Mouse (Mus musculus) heart, embryonic 13.5 days (tissue): ENCODE measurements around the gene Hfe2. TPM values are rescaled to one million over a fixed set of nuclear protein-coding genes. Genes with fewer than 3 reads are reported as not detected.

Source experiments
- ATAC-seq: fragments of 200-750 bp; cut with Nextera tagmentation; 2 replicates; pipeline ENCODE4 v1.8.0; 2017; ENCODE audit warnings: moderate TSS enrichment; ENCODE audit not compliant: insufficient number of reproducible peaks, low FRiP score, low TSS enrichment; ENCODE audit errors: extremely low read depth
- H3K27ac ChIP-seq: fragments of 300-500 bp; sonication (generic); replicated peaks from 2 replicates; pipeline ENCODE4 v1.5.1; 2015; ENCODE audit warnings: moderate library complexity, mild to moderate bottlenecking, inconsistent platforms
- H3K27me3 ChIP-seq: fragments of 300-500 bp; sonication (generic); replicated peaks from 2 replicates; pipeline ENCODE4 v1.6.1; 2015; ENCODE audit warnings: mild to moderate bottlenecking, inconsistent platforms
- H3K36me3 ChIP-seq: fragments of 300-500 bp; sonication (generic); 2 replicates; pipeline ENCODE4 v1.6.1; 2015; ENCODE audit warnings: mild to moderate bottlenecking, inconsistent platforms
- H3K4me1 ChIP-seq: fragments of 300-500 bp; sonication (generic); 2 replicates; pipeline ENCODE4 v1.6.1; 2015; ENCODE audit warnings: inconsistent platforms
- H3K4me2 ChIP-seq: fragments of 300-500 bp; sonication (generic); 2 replicates; pipeline ENCODE4 v1.6.1; 2015; ENCODE audit warnings: inconsistent platforms, mild to moderate bottlenecking, moderate library complexity
- H3K4me3 ChIP-seq: fragments of 300-500 bp; sonication (generic); 2 replicates; pipeline ENCODE4 v1.5.1; 2015; ENCODE audit warnings: moderate library complexity, mild to moderate bottlenecking, inconsistent platforms
- H3K9ac ChIP-seq: fragments of 300-500 bp; sonication (generic); 2 replicates; pipeline ENCODE4 v1.6.1; 2015; ENCODE audit warnings: inconsistent platforms, mild to moderate bottlenecking, moderate library complexity
- H3K9me3 ChIP-seq: fragments of 300-500 bp; sonication (generic); 2 replicates; pipeline ENCODE4 v1.6.1; 2016; ENCODE audit warnings: inconsistent platforms
- WGBS: fragments of 180-500 bp; shearing (Covaris S2); methylation state at CpG from one replicate; pipeline ENCODE4 v1.1.7; 2015; ENCODE audit warnings: mixed read lengths; 5-methylcytosine and 5-hydroxymethylcytosine counted together
- polyA plus RNA-seq: library from polyadenylated mRNA; unstranded; fragments of >200 nt; fragmentation: Nextera tagmentation; extraction: Ambion mirVana; gene quantifications from 2 replicates; pipeline ENCODE4 v1.2.1, GENCODE M21; 2015

Gene Hfe2
- polyA plus RNA-seq, 1 experiment from 2014 or later, result 7.4 TPM

DNA sequence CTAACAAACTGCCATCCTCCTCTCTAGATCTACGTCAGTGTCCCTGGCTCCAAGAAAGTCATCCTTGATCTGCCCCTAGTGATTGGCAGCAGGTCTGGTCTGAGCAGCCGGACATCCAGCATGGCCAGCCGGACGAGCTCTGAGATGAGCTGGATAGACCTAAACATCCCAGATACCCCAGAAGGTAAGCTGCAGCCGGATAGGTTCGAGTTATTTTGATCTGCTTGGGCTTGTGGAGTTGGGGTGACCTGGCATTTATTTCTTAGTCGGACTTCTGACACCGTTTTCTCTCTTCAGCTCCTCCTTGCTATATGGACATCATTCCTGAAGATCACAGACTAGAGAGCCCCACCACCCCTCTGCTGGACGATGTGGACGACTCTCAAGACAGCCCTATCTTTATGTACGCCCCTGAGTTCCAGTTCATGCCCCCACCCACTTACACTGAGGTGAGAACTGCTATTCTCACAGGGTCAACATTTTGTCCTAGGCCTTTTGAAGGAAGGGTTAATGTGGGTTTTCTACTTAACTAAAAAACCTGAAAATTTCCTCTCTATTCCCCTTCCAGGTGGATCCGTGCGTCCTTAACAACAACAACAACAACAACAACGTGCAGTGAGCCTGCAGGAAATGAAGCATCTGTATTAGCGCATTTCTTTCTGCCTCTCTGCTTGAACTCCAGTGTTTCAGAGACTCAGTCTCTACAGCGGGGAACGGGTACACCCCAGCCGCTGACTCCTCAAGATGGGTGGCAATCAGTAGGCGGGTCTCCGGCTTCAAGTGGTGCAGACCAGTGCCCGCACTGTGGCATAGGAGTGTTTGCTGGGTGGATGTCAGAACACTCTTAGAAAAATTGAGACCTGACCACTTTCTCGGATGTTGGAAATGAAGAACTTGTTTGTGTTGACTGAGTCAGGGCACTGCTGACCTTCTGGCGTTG is 35.2 kb downstream of the Hfe2 start:
- peak overlapping the region; percentile 99 for H3K27ac ChIP-seq
- no peak for ATAC-seq
- peaks cover 32% of the 10 kb centered on the region for H3K36me3 ChIP-seq
- H3K9me3 ChIP-seq, result no peaks in the 10 kb centered on the region
- 46% methylated on average over 23 of the region's 23 CpGs for WGBS
- peak overlapping the region; percentile 93 for H3K4me2 ChIP-seq
- peak overlapping the region; percentile 100 for H3K9ac ChIP-seq
- H3K4me1 ChIP-seq, result peaks cover 55% of the 10 kb centered on the region
- no peaks in the 10 kb centered on the region for H3K27me3 ChIP-seq
- peak overlapping the region; percentile 96 for H3K4me3 ChIP-seq

DNA sequence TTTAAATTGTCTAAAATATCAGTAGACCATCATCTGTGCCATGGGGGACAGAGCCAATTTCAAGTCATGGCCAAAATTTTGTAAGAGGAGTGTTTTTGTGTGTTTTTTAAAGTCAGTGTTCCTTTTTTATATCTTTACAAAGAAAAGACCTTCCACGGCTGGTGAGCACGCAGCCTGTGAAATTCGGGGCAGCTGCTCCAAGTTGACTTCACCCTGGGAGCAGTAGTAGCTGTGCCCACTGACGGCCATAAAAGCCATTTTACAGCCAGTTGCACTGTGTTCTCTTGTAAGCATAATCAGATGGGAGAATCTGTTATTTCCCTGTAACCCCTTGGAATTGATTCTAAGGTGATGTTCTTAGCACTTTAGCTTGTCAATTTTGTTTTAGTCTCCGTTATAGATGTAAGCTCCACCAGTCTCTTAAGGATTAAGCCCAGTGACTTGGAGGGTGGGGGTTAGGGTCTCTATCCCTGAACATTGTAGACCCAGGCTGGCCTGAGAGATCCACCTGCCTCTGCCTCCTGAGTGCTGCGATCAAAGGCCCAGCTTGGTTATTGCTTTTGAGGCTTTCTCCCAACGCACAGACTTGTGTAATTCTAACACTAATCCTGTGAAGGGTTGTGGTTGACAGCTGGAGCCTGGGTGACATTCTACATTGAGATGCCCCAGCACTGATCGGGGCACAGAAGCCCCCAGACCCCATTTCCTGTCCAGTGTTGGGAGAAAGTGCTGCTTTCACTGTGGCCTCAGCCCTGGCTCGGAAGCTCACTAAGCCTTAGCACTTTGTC is 36.1 kb downstream of the Hfe2 start:
- H3K27me3 ChIP-seq, result no peaks in the 10 kb centered on the region
- H3K4me3 ChIP-seq, result peak overlapping the region; percentile 96
- peaks cover 32% of the 10 kb centered on the region for H3K36me3 ChIP-seq
- ATAC-seq, result no peak
- H3K27ac ChIP-seq, result peak overlapping the region; percentile 99
- peak overlapping the region; percentile 93 for H3K4me2 ChIP-seq
- H3K4me1 ChIP-seq, result peaks cover 51% of the 10 kb centered on the region
- peak overlapping the region; percentile 100 for H3K9ac ChIP-seq
- WGBS, result 71% methylated on average over 9 of the region's 9 CpGs
- no peaks in the 10 kb centered on the region for H3K9me3 ChIP-seq

DNA sequence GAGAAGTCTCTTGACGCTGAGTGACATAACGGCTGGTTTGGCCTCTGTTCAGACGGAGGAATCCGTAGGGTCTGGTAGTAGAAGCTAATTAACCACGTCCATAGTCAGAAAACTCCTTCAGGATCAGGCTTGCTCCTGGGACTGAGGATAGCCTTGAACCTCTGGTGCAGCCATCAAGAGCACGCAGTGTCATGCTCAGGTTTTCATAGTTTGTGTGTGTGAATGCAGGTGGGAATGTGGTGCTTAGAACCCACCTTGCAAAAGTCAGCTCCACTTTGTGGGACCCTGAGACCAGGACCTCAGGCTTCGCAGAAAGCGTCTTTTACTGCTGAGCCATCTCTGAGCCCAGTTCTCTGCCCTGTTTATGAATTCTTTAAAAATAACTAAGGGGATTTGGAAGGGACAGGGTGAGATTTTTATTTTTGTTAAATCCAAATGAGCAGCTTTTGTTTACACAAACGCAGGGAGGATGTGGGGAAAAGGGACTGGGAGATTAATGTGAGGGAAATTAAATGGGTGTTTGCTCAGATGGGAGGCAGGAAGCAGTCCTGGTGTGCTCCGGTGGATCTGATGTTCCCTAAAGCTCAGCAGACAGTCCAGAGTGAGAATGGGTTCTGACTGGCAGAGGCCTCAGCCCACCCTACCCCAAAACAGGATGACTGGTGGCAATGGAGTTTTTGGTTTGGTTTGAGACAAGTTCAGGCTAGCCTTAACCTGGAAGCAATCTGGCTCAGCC is 37.1 kb downstream of the Hfe2 start:
- no peak for ATAC-seq
- peak overlapping the region; percentile 96 for H3K4me3 ChIP-seq
- WGBS, result 40% methylated on average over 10 of the region's 10 CpGs
- H3K36me3 ChIP-seq, result peaks cover 32% of the 10 kb centered on the region
- no peaks in the 10 kb centered on the region for H3K9me3 ChIP-seq
- H3K9ac ChIP-seq, result peak overlapping the region; percentile 100
- peaks cover 56% of the 10 kb centered on the region for H3K4me1 ChIP-seq
- H3K4me2 ChIP-seq, result peak overlapping the region; percentile 93
- peak overlapping the region; percentile 99 for H3K27ac ChIP-seq
- no peaks in the 10 kb centered on the region for H3K27me3 ChIP-seq

DNA sequence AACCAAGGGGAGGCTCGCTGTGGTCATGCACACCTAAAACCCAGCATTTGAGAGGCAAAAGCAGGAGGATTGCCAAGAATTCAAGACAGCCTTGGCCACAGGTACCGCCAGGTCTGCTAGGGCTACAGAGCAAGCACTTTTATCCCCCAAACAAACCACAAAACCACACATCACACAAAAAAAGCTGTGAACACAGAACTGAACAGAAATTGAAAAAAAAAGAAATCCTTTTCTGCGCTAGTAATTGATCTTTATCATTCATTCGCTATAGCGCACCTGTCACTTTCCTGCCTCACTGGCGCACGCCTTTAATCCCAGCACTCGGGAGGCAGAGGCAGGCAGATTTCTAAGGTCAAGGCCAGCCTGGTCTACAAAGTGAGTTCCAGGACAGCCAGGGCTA is 38.3 kb downstream of the Hfe2 start:
- H3K36me3 ChIP-seq, result peaks cover 32% of the 10 kb centered on the region
- no peak overlapping the region for H3K9ac ChIP-seq
- H3K4me2 ChIP-seq, result no peak overlapping the region
- no peaks in the 10 kb centered on the region for H3K27me3 ChIP-seq
- no peak overlapping the region for H3K4me3 ChIP-seq
- peaks cover 56% of the 10 kb centered on the region for H3K4me1 ChIP-seq
- H3K9me3 ChIP-seq, result no peaks in the 10 kb centered on the region
- 88% methylated on average over 8 of the region's 8 CpGs for WGBS
- no peak for ATAC-seq
- peak overlapping the region; percentile 99 for H3K27ac ChIP-seq

DNA sequence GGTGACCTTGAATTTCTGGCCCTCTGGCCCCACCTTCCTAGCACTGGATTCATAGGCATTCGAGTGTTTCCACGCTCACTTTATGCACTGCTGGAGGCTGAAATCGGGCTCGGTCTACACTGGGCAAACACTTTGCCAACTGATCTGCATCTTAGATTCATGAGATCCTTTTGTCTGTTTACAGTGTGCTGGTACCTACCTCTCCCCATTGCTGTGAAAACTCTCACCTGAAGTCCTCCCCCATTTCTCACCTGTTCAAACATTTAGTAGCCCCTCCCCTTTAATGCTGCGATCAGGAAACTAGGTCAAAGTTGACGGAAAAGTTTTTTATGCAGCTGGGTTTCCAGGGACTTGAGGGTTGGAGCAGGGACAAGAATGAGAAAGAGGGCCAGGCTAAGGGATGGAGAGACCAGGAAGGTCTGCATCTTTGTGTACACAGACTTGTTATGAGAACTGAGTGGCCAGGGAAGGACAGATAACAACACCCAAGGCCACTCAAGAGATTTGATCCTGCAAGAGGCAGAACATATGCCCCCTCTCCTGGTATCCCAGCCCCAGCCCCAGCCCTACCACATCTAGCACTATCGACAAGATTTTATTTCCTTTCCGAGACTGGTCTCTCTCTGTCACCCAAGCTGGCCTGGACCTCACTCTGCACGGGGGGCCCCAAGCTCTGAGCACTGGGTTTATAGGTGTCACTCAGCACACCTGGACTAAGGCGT is 39.1 kb downstream of the Hfe2 start:
- H3K4me2 ChIP-seq, result peak overlapping the region; percentile 18; the same call in 1 of the 2 replicates
- no peaks in the 10 kb centered on the region for H3K9me3 ChIP-seq
- H3K36me3 ChIP-seq, result peaks cover 28% of the 10 kb centered on the region
- no peak overlapping the region for H3K4me3 ChIP-seq
- ATAC-seq, result no peak
- H3K4me1 ChIP-seq, result peaks cover 61% of the 10 kb centered on the region
- H3K27ac ChIP-seq, result peak overlapping the region; percentile 99
- WGBS, result 39% methylated on average over 10 of the region's 10 CpGs
- H3K9ac ChIP-seq, result peak overlapping the region; percentile 58
- no peaks in the 10 kb centered on the region for H3K27me3 ChIP-seq

DNA sequence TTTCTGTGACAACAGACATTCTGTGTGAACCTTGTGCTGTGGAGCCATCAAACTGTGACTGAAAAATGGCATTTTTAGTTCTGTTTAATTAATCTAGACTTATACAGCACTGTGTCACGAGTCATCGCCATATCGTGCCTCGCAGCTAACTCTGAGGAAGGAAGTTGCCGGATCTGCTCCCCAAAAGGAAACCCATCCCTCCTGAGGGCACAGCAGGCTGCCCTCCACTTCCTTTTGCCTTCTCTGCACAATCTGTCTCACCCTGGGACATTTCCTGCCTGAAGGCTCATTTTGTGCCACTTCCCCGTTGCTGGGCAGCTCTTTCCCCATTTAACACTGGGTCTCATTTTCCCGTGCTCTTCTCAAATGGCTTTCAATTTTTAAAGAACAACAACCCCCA is 39.7 kb downstream of the Hfe2 start:
- Histone ChIP-seq H3K9ac (peak overlapping the region; percentile 58; the same call in 1 of the 2 replicates), H3K36me3 (peaks cover 22% of the 10 kb centered on the region), H3K4me2 (peak overlapping the region; percentile 18; the same call in 1 of the 2 replicates), H3K4me3 (no peak overlapping the region), H3K27ac (peak overlapping the region; percentile 99), H3K9me3 (no peaks in the 10 kb centered on the region), H3K4me1 (peaks cover 64% of the 10 kb centered on the region), H3K27me3 (no peaks in the 10 kb centered on the region)
- WGBS, result 43% methylated on average over 7 of the region's 7 CpGs
- 0 out of 2 replicates have a peak, but pooled peaks have one; percentile 35 for ATAC-seq

DNA sequence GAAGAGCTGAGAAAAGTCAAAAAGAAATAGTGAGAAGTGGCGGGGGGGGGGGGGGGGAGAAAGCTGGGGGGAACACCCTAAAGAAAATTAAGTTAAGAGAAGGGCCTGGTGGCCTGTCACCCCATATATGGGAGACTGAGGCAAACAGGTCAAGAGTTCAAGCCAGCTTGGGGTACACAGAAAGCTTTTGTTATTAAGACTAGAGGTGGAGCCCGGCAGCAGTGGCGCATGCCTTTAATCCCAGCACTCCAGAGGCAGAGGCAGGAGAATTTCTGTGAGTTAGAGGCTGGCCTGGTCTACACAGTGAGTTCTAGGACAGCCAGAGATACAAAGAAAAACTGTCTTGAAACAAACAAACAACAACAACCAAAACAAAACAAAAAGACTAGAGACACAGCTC is 40.1 kb downstream of the Hfe2 start:
- no peak for ATAC-seq
- Histone ChIP-seq H3K36me3 (peaks cover 18% of the 10 kb centered on the region), H3K27ac (peak overlapping the region; percentile 99), H3K4me2 (no peak overlapping the region), H3K4me3 (no peak overlapping the region), H3K27me3 (no peaks in the 10 kb centered on the region), H3K9ac (no peak overlapping the region), H3K9me3 (no peaks in the 10 kb centered on the region), H3K4me1 (peaks cover 64% of the 10 kb centered on the region)
- WGBS, result 81% methylated on average over 2 of the region's 3 CpGs

DNA sequence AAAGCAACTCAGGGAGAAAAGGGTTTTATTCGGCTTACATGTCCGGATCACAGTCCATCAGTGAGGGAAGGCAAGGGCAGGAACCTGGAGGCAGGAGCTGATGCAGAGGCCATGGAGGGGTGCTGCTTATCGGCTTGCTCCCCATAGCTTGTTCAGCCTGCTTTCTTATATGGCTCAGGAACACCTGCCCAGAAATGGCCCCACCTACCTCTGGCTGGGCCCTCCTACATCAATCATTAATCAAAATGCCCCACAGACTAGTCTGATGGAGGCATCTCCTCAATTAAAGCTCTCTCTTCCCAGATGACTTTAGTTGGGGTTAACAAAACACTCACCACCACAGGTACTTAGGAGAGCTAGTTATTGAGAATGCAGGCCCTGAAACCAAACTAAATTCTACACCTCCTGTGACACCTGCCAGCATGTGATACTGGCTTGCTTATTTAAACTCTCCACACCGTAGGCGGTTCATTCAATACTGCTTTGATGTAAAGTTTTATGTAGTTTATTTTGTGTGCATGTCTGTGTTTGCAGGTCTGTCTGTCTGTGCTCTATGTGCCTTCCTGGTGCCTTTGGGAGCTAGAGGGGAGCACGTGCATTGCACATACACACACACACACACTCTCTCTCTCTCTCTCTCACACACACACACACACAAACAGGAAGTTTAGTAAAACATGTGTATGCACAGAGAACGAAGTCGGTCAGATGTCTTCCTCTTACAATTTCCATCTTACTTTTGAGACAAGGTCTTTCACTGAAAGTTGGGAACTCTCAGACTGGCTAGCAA is 41.9 kb downstream of the Hfe2 start:
- H3K36me3 ChIP-seq, result peaks cover 1% of the 10 kb centered on the region; the same call in 1 of the 2 replicates
- H3K9me3 ChIP-seq, result no peaks in the 10 kb centered on the region
- peaks cover 65% of the 10 kb centered on the region for H3K4me1 ChIP-seq
- WGBS, result 74% methylated on average over 8 of the region's 8 CpGs
- no peaks in the 10 kb centered on the region for H3K27me3 ChIP-seq
- ATAC-seq, result no peak
- 0 out of 2 replicates have a peak overlapping the region, but pooled peaks have one; percentile 0 for H3K27ac ChIP-seq
- H3K9ac ChIP-seq, result no peak overlapping the region
- H3K4me3 ChIP-seq, result no peak overlapping the region
- H3K4me2 ChIP-seq, result no peak overlapping the region

DNA sequence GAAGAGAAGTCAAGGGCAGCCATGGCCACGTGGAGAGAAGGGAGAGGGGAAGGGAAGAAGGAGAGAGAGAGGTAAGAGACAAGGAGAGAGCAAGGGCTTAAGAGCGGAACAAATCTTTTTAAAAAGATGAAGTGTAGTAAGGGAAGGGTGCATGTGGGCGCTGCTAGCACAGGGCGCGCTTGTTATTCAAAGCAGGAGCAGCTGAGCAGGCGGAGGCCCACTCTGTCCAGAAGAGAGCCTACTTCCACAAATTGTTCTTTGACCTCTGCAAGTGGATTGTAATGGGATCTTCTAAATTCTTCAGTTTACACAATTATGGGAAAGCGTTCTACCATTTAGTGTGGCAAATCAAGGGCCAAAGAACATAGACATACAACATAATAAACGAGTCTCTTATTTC is 43.6 kb downstream of the Hfe2 start:
- H3K9ac ChIP-seq, result no peak overlapping the region
- 77% methylated on average over 8 of the region's 8 CpGs for WGBS
- H3K27me3 ChIP-seq, result no peaks in the 10 kb centered on the region
- H3K36me3 ChIP-seq, result no peaks in the 10 kb centered on the region
- ATAC-seq, result no peak
- H3K9me3 ChIP-seq, result no peaks in the 10 kb centered on the region
- H3K4me1 ChIP-seq, result peaks cover 65% of the 10 kb centered on the region
- H3K27ac ChIP-seq, result peak overlapping the region; percentile 54
- no peak overlapping the region for H3K4me3 ChIP-seq
- H3K4me2 ChIP-seq, result no peak overlapping the region

DNA sequence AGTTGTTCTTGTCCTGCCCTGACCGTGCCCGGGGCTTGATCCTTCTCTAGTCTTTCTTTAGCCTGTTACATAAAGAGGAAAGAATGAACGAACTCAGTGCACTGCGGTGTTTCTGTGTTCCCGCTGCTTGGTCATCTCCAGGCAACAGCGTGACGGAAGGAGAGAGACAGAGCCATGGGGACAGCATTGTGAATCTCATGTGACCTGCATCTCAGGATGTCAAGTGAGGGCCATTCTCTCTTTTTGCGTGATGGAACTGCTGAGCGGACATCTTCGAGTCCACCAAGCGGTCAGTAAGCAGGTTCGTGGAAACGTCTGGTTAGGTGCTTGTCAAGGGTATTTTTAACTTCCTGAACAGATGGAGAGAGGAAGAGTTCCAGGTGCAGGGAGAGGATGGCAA is 44.5 kb downstream of the Hfe2 start:
- Histone ChIP-seq H3K36me3 (no peaks in the 10 kb centered on the region), H3K9ac (0 out of 2 replicates have a peak overlapping the region, but pooled peaks have one; percentile 7), H3K4me3 (no peak overlapping the region), H3K27ac (peak overlapping the region; percentile 54), H3K9me3 (no peaks in the 10 kb centered on the region), H3K4me1 (peaks cover 65% of the 10 kb centered on the region), H3K27me3 (no peaks in the 10 kb centered on the region), H3K4me2 (no peak overlapping the region)
- ATAC-seq, result no peak
- 64% methylated on average over 13 of the region's 13 CpGs for WGBS
